Mouse (Mus musculus) hindbrain, embryonic 11.5 days (tissue): ENCODE data around the gene P2ry14. TPM values are rescaled to one million over a fixed set of nuclear protein-coding genes. Genes with fewer than 3 reads are reported as not detected.

Experiments used
- ATAC-seq: fragments of 200-750 bp; cut with Nextera tagmentation; 2 replicates; pipeline ENCODE4 v1.8.0; 2017; ENCODE audit warnings: mild to moderate bottlenecking, moderate TSS enrichment, moderate library complexity; ENCODE audit not compliant: low FRiP score
- DNase-seq: peaks from one replicate; pipeline ENCODE4 v3.0.0-alpha.2; 2015; ENCODE audit warnings: low spot score
- H3K27ac ChIP-seq: fragments of 300-500 bp; sonication (generic); 2 replicates; pipeline ENCODE4 v1.5.1; 2014; ENCODE audit warnings: mild to moderate bottlenecking, low read depth, low read length
- H3K27me3 ChIP-seq: fragments of 300-500 bp; sonication (generic); 2 replicates; pipeline ENCODE4 v1.6.1; 2014; ENCODE audit warnings: mild to moderate bottlenecking, low read length, moderate library complexity, mixed read lengths; ENCODE audit not compliant: control insufficient read depth, insufficient read depth
- H3K36me3 ChIP-seq: fragments of 300-500 bp; sonication (generic); 2 replicates; pipeline ENCODE4 v1.6.1; 2014; ENCODE audit warnings: mild to moderate bottlenecking, low read length, moderate library complexity, mixed read lengths; ENCODE audit not compliant: control insufficient read depth, insufficient read depth
- H3K4me1 ChIP-seq: fragments of 300-500 bp; sonication (generic); replicated peaks from 2 replicates; pipeline ENCODE4 v1.6.1; 2014; ENCODE audit warnings: low read length, mixed read lengths; ENCODE audit not compliant: control insufficient read depth, insufficient read depth
- H3K4me2 ChIP-seq: fragments of 300-500 bp; sonication (generic); replicated peaks from 2 replicates; pipeline ENCODE4 v1.6.1; 2014; ENCODE audit warnings: mild to moderate bottlenecking, low read depth, low read length
- H3K4me3 ChIP-seq: fragments of 300-500 bp; sonication (generic); 2 replicates; pipeline ENCODE4 v1.5.1; 2014; ENCODE audit warnings: low read depth, low read length
- H3K9ac ChIP-seq: fragments of 300-500 bp; sonication (generic); 2 replicates; pipeline ENCODE4 v1.6.1; 2014; ENCODE audit warnings: low read depth, low read length
- H3K9me3 ChIP-seq: fragments of 300-500 bp; sonication (generic); 2 replicates; pipeline ENCODE4 v1.6.1; 2016; ENCODE audit warnings: low read length; ENCODE audit not compliant: control insufficient read depth
- WGBS: fragments of 180-500 bp; shearing (Covaris S2); extraction: QIAGEN DNeasy Blood & Tissue Kit; methylation state at CpG from one replicate; pipeline ENCODE4 v1.1.7; 2014; 5-methylcytosine and 5-hydroxymethylcytosine counted together
- polyA plus RNA-seq: library from polyadenylated mRNA; unstranded; fragments of >200 nt; fragmentation: Nextera tagmentation; extraction: Ambion mirVana; gene quantifications from 2 replicates; pipeline ENCODE4 v1.2.1, GENCODE M21; 2014

P2ry14 gene
- polyA plus RNA-seq: 1.3 and 3.5 TPM in 2 replicates

- Histone ChIP-seq H3K27me3 (no peaks in the 10 kb centered on the region), H3K9me3 (no peaks in the 10 kb centered on the region), H3K4me3 (no peak within 1 kb of the TSS), H3K9ac (no peak within 1 kb of the TSS), H3K36me3 (no peaks in the 10 kb centered on the region), H3K4me2 (no peak within 1 kb of the TSS), H3K4me1 (no peaks in the 10 kb centered on the region), H3K27ac (no peak within 1 kb of the TSS)
- 90% methylated on average over 5 of the region's 5 CpGs for WGBS
- ATAC-seq: no peak
- no peak for DNase-seq
Measured at GRCm38 (mm10) chr3:59153424-59153823, at the start of gene P2ry14. Gene P2ry14 (minus strand): TSS chr3:59153618.

- H3K27ac ChIP-seq: no peak overlapping the region
- no peak for ATAC-seq
- no peaks in the 10 kb centered on the region for H3K36me3 ChIP-seq
- H3K4me2 ChIP-seq: no peak overlapping the region
- 85% methylated on average over 4 of the region's 4 CpGs for WGBS
- no peaks in the 10 kb centered on the region for H3K9me3 ChIP-seq
- no peak overlapping the region for H3K4me3 ChIP-seq
- H3K4me1 ChIP-seq: no peaks in the 10 kb centered on the region
- DNase-seq: no peak
- no peaks in the 10 kb centered on the region for H3K27me3 ChIP-seq
- H3K9ac ChIP-seq: no peak overlapping the region
Measured at GRCm38 (mm10) chr3:59197329-59197948, 44.0 kb upstream of the P2ry14 start.

- WGBS: 88% methylated on average over 7 of the region's 7 CpGs
- no peaks in the 10 kb centered on the region for H3K9me3 ChIP-seq
- no peak within 1 kb of the TSS for H3K4me3 ChIP-seq
- ATAC-seq (no peak), DNase-seq (no peak)
- H3K4me1 ChIP-seq: no peaks in the 10 kb centered on the region
- H3K27ac ChIP-seq: no peak within 1 kb of the TSS
- H3K9ac ChIP-seq: no peak within 1 kb of the TSS
- no peaks in the 10 kb centered on the region for H3K36me3 ChIP-seq
- no peaks in the 10 kb centered on the region for H3K27me3 ChIP-seq
- no peak within 1 kb of the TSS for H3K4me2 ChIP-seq
Measured at GRCm38 (mm10) chr3:59194938-59195337, 41.5 kb upstream of the P2ry14 start, which contains the start of gene Gpr87. Gene Gpr87 (minus strand): TSS chr3:59195104.

GRCm38 (mm10) chr3:59194099-59194498 is 40.7 kb upstream of the P2ry14 start:
- 90% methylated on average over 7 of the region's 7 CpGs for WGBS
- Histone ChIP-seq H3K4me3 (no peak overlapping the region), H3K9ac (no peak overlapping the region), H3K4me1 (no peaks in the 10 kb centered on the region), H3K27me3 (no peaks in the 10 kb centered on the region), H3K4me2 (no peak overlapping the region), H3K36me3 (no peaks in the 10 kb centered on the region), H3K9me3 (no peaks in the 10 kb centered on the region), H3K27ac (no peak overlapping the region)
- DNase-seq (no peak), ATAC-seq (no peak)

GRCm38 (mm10) chr3:59191674-59192073 is 38.3 kb upstream of the P2ry14 start:
- H3K27me3 ChIP-seq: no peaks in the 10 kb centered on the region
- no peak overlapping the region for H3K4me3 ChIP-seq
- H3K9me3 ChIP-seq: no peaks in the 10 kb centered on the region
- no peak for ATAC-seq
- WGBS: 97% methylated on average over 6 of the region's 6 CpGs
- H3K36me3 ChIP-seq: no peaks in the 10 kb centered on the region
- H3K4me2 ChIP-seq: no peak overlapping the region
- DNase-seq: no peak
- H3K27ac ChIP-seq: no peak overlapping the region
- H3K9ac ChIP-seq: no peak overlapping the region
- H3K4me1 ChIP-seq: no peaks in the 10 kb centered on the region

- ATAC-seq (no peak), DNase-seq (no peak)
- WGBS: 86% methylated on average over 4 of the region's 4 CpGs
- Histone ChIP-seq H3K4me2 (no peak overlapping the region), H3K4me3 (no peak overlapping the region), H3K27me3 (no peaks in the 10 kb centered on the region), H3K36me3 (no peaks in the 10 kb centered on the region), H3K27ac (no peak overlapping the region), H3K9ac (no peak overlapping the region), H3K9me3 (no peaks in the 10 kb centered on the region), H3K4me1 (no peaks in the 10 kb centered on the region)
Measured at GRCm38 (mm10) chr3:59187336-59187735, 33.9 kb upstream of the P2ry14 start.

- H3K27ac ChIP-seq: no peak overlapping the region
- no peak overlapping the region for H3K9ac ChIP-seq
- 89% methylated on average over 4 of the region's 4 CpGs for WGBS
- H3K27me3 ChIP-seq: no peaks in the 10 kb centered on the region
- no peaks in the 10 kb centered on the region for H3K9me3 ChIP-seq
- DNase-seq (no peak), ATAC-seq (no peak)
- H3K4me1 ChIP-seq: no peaks in the 10 kb centered on the region
- H3K4me3 ChIP-seq: no peak overlapping the region
- H3K4me2 ChIP-seq: no peak overlapping the region
- no peaks in the 10 kb centered on the region for H3K36me3 ChIP-seq
Measured at GRCm38 (mm10) chr3:59185662-59186061, 32.2 kb upstream of the P2ry14 start.

GRCm38 (mm10) chr3:59182129-59182528 is 28.7 kb upstream of the P2ry14 start:
- Histone ChIP-seq H3K4me2 (no peak overlapping the region), H3K27ac (no peak overlapping the region), H3K9me3 (no peaks in the 10 kb centered on the region), H3K36me3 (no peaks in the 10 kb centered on the region), H3K27me3 (no peaks in the 10 kb centered on the region), H3K4me1 (no peaks in the 10 kb centered on the region), H3K9ac (no peak overlapping the region), H3K4me3 (no peak overlapping the region)
- DNase-seq: no peak
- no peak for ATAC-seq

GRCm38 (mm10) chr3:59181134-59181533 is 27.7 kb upstream of the P2ry14 start:
- ATAC-seq (no peak), DNase-seq (no peak)
- no peak overlapping the region for H3K27ac ChIP-seq
- no peak overlapping the region for H3K4me2 ChIP-seq
- no peaks in the 10 kb centered on the region for H3K4me1 ChIP-seq
- WGBS: 62% methylated on average over 5 of the region's 5 CpGs
- H3K36me3 ChIP-seq: no peaks in the 10 kb centered on the region
- H3K9me3 ChIP-seq: no peaks in the 10 kb centered on the region
- no peak overlapping the region for H3K4me3 ChIP-seq
- no peaks in the 10 kb centered on the region for H3K27me3 ChIP-seq
- H3K9ac ChIP-seq: no peak overlapping the region
